Mouse (Mus musculus) intestine, embryonic 14.5 days (tissue): Measurements from ENCODE around the gene Uox. TPM values are rescaled to one million over a fixed set of nuclear protein-coding genes. Genes with fewer than 3 reads are reported as not detected.

Source experiments
- ATAC-seq: fragments of 200-750 bp; cut with Nextera tagmentation; replicated peaks from 2 replicates; pipeline ENCODE4 v1.8.0; 2017; ENCODE audit warnings: low read depth, moderate number of reproducible peaks, moderate TSS enrichment, moderate library complexity; ENCODE audit not compliant: low FRiP score, low TSS enrichment
- DNase-seq: peaks from one replicate; pipeline ENCODE4 v3.0.0-alpha.2; 2018; ENCODE audit warnings: low spot score
- H3K27ac ChIP-seq: fragments of 300-500 bp; sonication (generic); 2 replicates; pipeline ENCODE4 v1.5.1; 2014; ENCODE audit warnings: low read depth, mild to moderate bottlenecking, control low read depth
- H3K27me3 ChIP-seq: fragments of 300-500 bp; sonication (generic); replicated peaks from 2 replicates; pipeline ENCODE4 v1.6.1; 2014; ENCODE audit warnings: low read length, control low read depth; ENCODE audit not compliant: control insufficient read depth, insufficient read depth
- H3K36me3 ChIP-seq: fragments of 300-500 bp; sonication (generic); 2 replicates; pipeline ENCODE4 v1.6.1; 2014; ENCODE audit warnings: low read length, control low read depth; ENCODE audit not compliant: control insufficient read depth, insufficient read depth
- H3K4me1 ChIP-seq: fragments of 300-500 bp; sonication (generic); replicated peaks from 2 replicates; pipeline ENCODE4 v1.6.1; 2014; ENCODE audit warnings: low read length, control low read depth, mixed read lengths; ENCODE audit not compliant: control insufficient read depth, insufficient read depth
- H3K4me2 ChIP-seq: fragments of 300-500 bp; sonication (generic); 2 replicates; pipeline ENCODE4 v1.6.1; 2014; ENCODE audit warnings: low read length
- H3K4me3 ChIP-seq: fragments of 300-500 bp; sonication (generic); 2 replicates; pipeline ENCODE4 v1.5.1; 2014; ENCODE audit warnings: low read depth, low read length, control low read depth, mixed read lengths
- H3K9ac ChIP-seq: fragments of 300-500 bp; sonication (generic); 2 replicates; pipeline ENCODE4 v1.6.1; 2014; ENCODE audit warnings: mild to moderate bottlenecking, low read length
- H3K9me3 ChIP-seq: fragments of 300-500 bp; sonication (generic); 2 replicates; pipeline ENCODE4 v1.6.1; 2016; ENCODE audit warnings: low read length, control low read depth; ENCODE audit not compliant: control insufficient read depth
- WGBS: fragments of 180-500 bp; shearing (Covaris S2); extraction: QIAGEN DNeasy Blood & Tissue Kit; methylation state at CpG from one replicate; pipeline ENCODE4 v1.1.7; 2014; 5-methylcytosine and 5-hydroxymethylcytosine counted together
- polyA plus RNA-seq: library from polyadenylated mRNA; unstranded; fragments of >200 nt; fragmentation: Nextera tagmentation; extraction: Ambion mirVana; gene quantifications from 2 replicates; pipeline ENCODE4 v1.2.1, GENCODE M21; 2014

The Uox gene
- polyA plus RNA-seq, result not detected in 2 replicates

DNA sequence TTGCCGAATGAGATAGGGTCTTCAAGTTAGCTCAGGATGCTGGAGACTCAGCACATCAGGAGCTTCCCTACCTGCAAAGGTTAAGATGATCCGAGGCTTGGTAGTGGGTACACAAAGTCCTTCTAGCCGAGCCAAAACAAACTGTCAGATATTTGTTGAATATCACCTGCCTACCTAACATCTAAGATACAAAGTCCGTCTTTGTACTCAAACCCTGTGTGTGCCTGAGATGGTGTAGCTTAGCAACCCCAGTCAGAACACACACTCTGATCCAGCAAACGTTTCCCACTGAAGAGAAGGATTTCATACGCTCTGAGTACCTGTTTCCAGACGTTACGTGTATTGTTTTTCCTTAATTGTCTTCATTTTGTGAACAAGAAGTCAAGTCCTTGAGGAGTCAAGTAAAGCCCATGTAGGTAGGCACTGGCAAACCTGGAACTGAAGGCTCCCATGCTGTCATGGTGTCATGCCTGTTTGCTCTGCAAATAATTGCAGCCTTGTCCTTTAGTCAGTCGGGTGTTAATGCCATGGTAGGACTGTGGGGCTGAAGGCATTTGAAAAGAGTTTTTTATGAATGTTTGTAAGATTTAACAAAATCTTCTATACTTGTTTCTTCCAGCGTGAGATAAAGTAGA, at the start of gene Uox:
TSS of gene Uox (plus strand) at position 279 of the 635 bp plus-strand sequence.
- H3K36me3 ChIP-seq, result no peaks in the 10 kb centered on the region
- WGBS, result 75% methylated on average over 10 of the region's 10 CpGs
- H3K9me3 ChIP-seq, result no peaks in the 10 kb centered on the region
- no peak within 1 kb of the TSS for H3K4me3 ChIP-seq
- DNase-seq (no peak), ATAC-seq (no peak)
- no peak within 1 kb of the TSS for H3K27ac ChIP-seq
- H3K27me3 ChIP-seq, result no peaks in the 10 kb centered on the region
- H3K4me2 ChIP-seq, result no peak within 1 kb of the TSS
- H3K9ac ChIP-seq, result no peak within 1 kb of the TSS
- no peaks in the 10 kb centered on the region for H3K4me1 ChIP-seq

- Histone ChIP-seq H3K4me3 (peak within 1 kb of the TSS; percentile 81), H3K4me2 (peak within 1 kb of the TSS; percentile 77), H3K27ac (peak within 1 kb of the TSS; percentile 98), H3K4me1 (no peaks in the 10 kb centered on the region), H3K9ac (peak within 1 kb of the TSS; percentile 94), H3K9me3 (no peaks in the 10 kb centered on the region), H3K36me3 (peaks cover 24% of the 10 kb centered on the region), H3K27me3 (no peaks in the 10 kb centered on the region)
- ATAC-seq (peak; percentile 95), DNase-seq (peak; percentile 93)
- WGBS, result under 1% methylated on average over 61 of the region's 82 CpGs
Measured at GRCm38 (mm10) chr3:146520798-146521651, 49.2 kb upstream of the Uox start, which contains the start of gene Rpf1. TSS of gene Rpf1 (minus strand) at chr3:146521429.

DNA sequence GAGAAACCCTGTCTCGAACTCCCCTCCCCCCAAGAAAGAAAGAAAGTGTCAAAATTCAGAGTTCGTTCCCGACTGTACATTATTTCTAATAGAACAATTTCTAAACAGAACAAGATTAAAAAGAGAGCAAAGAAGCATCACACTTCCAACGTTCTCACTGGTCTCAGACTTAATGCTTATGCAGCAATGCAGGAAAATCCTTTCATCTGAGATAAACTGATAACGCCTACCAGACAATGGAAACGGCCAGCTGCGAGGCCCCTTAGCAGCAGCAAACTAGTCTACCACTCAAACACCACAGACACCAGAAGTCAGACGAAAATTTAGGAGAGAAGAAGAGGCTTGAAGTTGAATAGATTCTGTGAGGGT, 48.6 kb upstream of the Uox start:
- H3K9ac ChIP-seq, result peak overlapping the region; percentile 94
- H3K9me3 ChIP-seq, result no peaks in the 10 kb centered on the region
- peaks cover 24% of the 10 kb centered on the region for H3K36me3 ChIP-seq
- H3K4me2 ChIP-seq, result peak overlapping the region; percentile 77
- H3K27me3 ChIP-seq, result no peaks in the 10 kb centered on the region
- peak overlapping the region; percentile 81 for H3K4me3 ChIP-seq
- 8% methylated on average over 8 of the region's 8 CpGs for WGBS
- ATAC-seq (no peak), DNase-seq (no peak)
- no peaks in the 10 kb centered on the region for H3K4me1 ChIP-seq
- peak overlapping the region; percentile 98 for H3K27ac ChIP-seq

- H3K36me3 ChIP-seq, result no peaks in the 10 kb centered on the region
- WGBS, result 52% methylated on average over 2 of the region's 2 CpGs
Measured at GRCm38 (mm10) chr3:146528335-146528734, 41.9 kb upstream of the Uox start.

GRCm38 (mm10) chr3:146534986-146535385, 35.2 kb upstream of the Uox start:
- no peak overlapping the region for H3K4me2 ChIP-seq
- no peaks in the 10 kb centered on the region for H3K4me1 ChIP-seq
- H3K4me3 ChIP-seq, result no peak overlapping the region
- H3K36me3 ChIP-seq, result no peaks in the 10 kb centered on the region
- WGBS, result 64% methylated on average over 6 of the region's 6 CpGs
- no peak for ATAC-seq
- DNase-seq, result no peak
- H3K27ac ChIP-seq, result no peak overlapping the region
- no peaks in the 10 kb centered on the region for H3K27me3 ChIP-seq
- no peak overlapping the region for H3K9ac ChIP-seq
- H3K9me3 ChIP-seq, result no peaks in the 10 kb centered on the region

More at GRCm38 (mm10) chr3:146528335-146528734, 41.9 kb upstream of the Uox start:
- DNase-seq, result no peak
- Histone ChIP-seq H3K4me1 (no peaks in the 10 kb centered on the region), H3K27ac (no peak overlapping the region), H3K9ac (no peak overlapping the region), H3K9me3 (no peaks in the 10 kb centered on the region), H3K4me2 (no peak overlapping the region), H3K4me3 (no peak overlapping the region), H3K27me3 (no peaks in the 10 kb centered on the region)
- ATAC-seq, result no peak

DNA sequence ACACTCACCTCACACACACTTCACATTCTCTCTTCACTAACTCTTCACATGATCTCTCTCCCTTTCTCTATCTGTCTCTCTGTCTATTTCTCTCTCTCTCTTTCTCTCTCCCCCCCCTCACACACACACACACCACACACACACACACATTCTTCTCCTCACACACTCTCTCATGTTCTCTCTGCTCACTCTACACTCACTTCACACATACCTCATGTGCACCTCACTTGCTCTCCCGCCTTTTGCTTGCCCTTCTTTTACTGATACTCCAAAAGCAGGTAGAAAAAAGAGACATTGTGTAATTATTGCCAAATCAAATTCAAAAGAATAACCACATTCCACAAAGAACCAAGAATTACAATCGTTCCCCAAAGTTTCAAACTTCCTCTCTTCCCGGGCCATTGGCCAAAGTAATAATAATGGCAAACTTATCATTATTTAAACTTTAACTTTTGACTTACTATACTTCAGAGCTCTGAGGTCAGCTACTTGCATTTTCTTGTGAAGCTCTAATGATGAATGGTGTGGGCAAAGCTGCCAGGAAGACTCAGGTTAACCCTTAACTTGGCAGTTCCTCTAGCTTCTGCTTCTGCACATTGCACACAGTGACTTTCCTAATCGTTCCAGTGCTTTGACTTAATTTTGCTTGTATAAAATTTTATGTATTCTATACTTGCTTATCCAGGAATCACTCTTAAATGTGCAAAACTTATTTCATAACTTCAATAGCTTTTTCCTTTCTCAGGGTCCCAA, 29.5 kb upstream of the Uox start:
- WGBS, result 57% methylated on average over 4 of the region's 4 CpGs
- no peak for ATAC-seq

GRCm38 (mm10) chr3:146543632-146544031, 26.6 kb upstream of the Uox start:
- 16% methylated on average over 1 of the region's 1 CpGs for WGBS
- ATAC-seq, result no peak
- H3K36me3 ChIP-seq, result no peaks in the 10 kb centered on the region
- H3K4me1 ChIP-seq, result no peaks in the 10 kb centered on the region
- no peak overlapping the region for H3K27ac ChIP-seq
- H3K4me3 ChIP-seq, result no peak overlapping the region
- H3K4me2 ChIP-seq, result no peak overlapping the region
- no peak overlapping the region for H3K9ac ChIP-seq
- H3K9me3 ChIP-seq, result no peaks in the 10 kb centered on the region
- H3K27me3 ChIP-seq, result no peaks in the 10 kb centered on the region
- DNase-seq, result no peak

More for the DNA sequence above, 29.5 kb upstream of the Uox start:
- H3K9ac ChIP-seq, result no peak overlapping the region
- H3K4me1 ChIP-seq, result no peaks in the 10 kb centered on the region
- no peak for DNase-seq
- H3K4me2 ChIP-seq, result no peak overlapping the region
- no peaks in the 10 kb centered on the region for H3K36me3 ChIP-seq
- H3K27ac ChIP-seq, result no peak overlapping the region
- H3K27me3 ChIP-seq, result no peaks in the 10 kb centered on the region
- no peaks in the 10 kb centered on the region for H3K9me3 ChIP-seq
- no peak overlapping the region for H3K4me3 ChIP-seq

- Histone ChIP-seq H3K4me3 (no peak overlapping the region), H3K36me3 (no peaks in the 10 kb centered on the region), H3K9ac (no peak overlapping the region), H3K27ac (no peak overlapping the region), H3K4me1 (no peaks in the 10 kb centered on the region), H3K4me2 (no peak overlapping the region), H3K27me3 (no peaks in the 10 kb centered on the region), H3K9me3 (no peaks in the 10 kb centered on the region)
- 87% methylated on average over 7 of the region's 7 CpGs for WGBS
- DNase-seq, result no peak
- ATAC-seq, result no peak
Measured at GRCm38 (mm10) chr3:146554816-146555215, 15.4 kb upstream of the Uox start.
